Mouse (Mus musculus): ENCODE measurements around the gene Cacna1a.

GRCm38 (mm10) chr8:84646800-84647199 lies 258.6 kb downstream of the Cacna1a start:
- no peak for TF ChIP-seq CTCF (IDR thresholded peaks at IDR 0.05; ENCODE audit: extremely low read depth, insufficient read depth, low read length)
- no peak for TF ChIP-seq POLR2A (IDR thresholded peaks at IDR 0.05; ENCODE audit: extremely low read depth, insufficient read depth, low read length)

Data from cortical plate, adult 2 months (tissue).